Mouse (Mus musculus): ENCODE data around the gene Usp38.

DNA sequence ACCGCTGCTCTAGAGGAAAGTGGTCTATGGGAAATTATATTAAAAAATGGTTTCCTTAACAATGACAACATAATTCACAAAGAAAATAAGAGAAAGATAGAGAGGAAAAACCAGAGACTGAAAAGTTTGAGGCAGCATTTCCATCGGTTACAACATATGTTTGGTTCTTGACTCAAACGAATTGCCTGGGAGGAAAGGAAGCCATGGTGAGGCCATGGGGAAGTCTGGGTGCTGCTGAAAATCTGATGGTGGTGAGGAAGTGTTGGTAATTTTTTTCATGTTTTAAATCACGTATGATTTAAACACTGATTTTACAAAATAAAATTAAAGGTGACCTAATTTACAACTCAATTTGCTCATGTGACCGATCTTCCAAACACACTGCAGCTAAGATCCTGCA is 45.3 kb downstream of the Usp38 start:
- TF ChIP-seq POLR2A (IDR thresholded peaks at IDR 0.05; ENCODE audit: insufficient read depth, low read depth, low read length) (no peak), CTCF (IDR thresholded peaks at IDR 0.05; ENCODE audit: insufficient read depth, low read depth, low read length) (no peak)
